Mouse (Mus musculus): ENCODE results near the gene Pon1.

GRCm38 (mm10) chr6:5198590-5198989, 4.8 kb upstream of the Pon1 start:
- TF ChIP-seq HCFC1 (IDR thresholded peaks at IDR 0.05; ENCODE audit: borderline replicate concordance, insufficient read depth, low read length) (no peak), MAFK (IDR thresholded peaks at IDR 0.05; ENCODE audit: insufficient read depth, low read depth, low read length) (no peak), CHD2 (IDR thresholded peaks at IDR 0.05; ENCODE audit: low read depth, low read length) (no peak), ZC3H11A (IDR thresholded peaks at IDR 0.05; ENCODE audit: borderline replicate concordance, low read depth, low read length) (no peak), ZNF384 (IDR thresholded peaks at IDR 0.05; ENCODE audit: low read depth, low read length) (no peak)
